Mouse (Mus musculus) heart, postnatal 0 days (tissue): ENCODE data around the gene Atp6v1g3. TPM values are rescaled to one million over a fixed set of nuclear protein-coding genes. Genes with fewer than 3 reads are reported as not detected.

Source experiments
- ATAC-seq: fragments of 200-750 bp; cut with Nextera tagmentation; 2 replicates; pipeline ENCODE4 v1.8.0; 2017; ENCODE audit warnings: low read depth, moderate number of reproducible peaks, moderate library complexity; ENCODE audit not compliant: insufficient read depth
- DNase-seq: peaks from one replicate; pipeline ENCODE4 v3.0.0-alpha.2; 2016; ENCODE audit warnings: low spot score
- H3K27ac ChIP-seq: fragments of 300-500 bp; sonication (generic); 2 replicates; pipeline ENCODE4 v1.5.1; 2014; ENCODE audit warnings: low read depth, mild to moderate bottlenecking
- H3K27me3 ChIP-seq: fragments of 300-500 bp; sonication (generic); 2 replicates; pipeline ENCODE4 v1.6.1; 2014; ENCODE audit warnings: low read length, mixed read lengths; ENCODE audit not compliant: control insufficient read depth, insufficient read depth
- H3K36me3 ChIP-seq: fragments of 300-500 bp; sonication (generic); replicated peaks from 2 replicates; pipeline ENCODE4 v1.6.1; 2014; ENCODE audit warnings: low read length, mixed read lengths; ENCODE audit not compliant: control insufficient read depth, insufficient read depth
- H3K4me1 ChIP-seq: fragments of 300-500 bp; sonication (generic); 2 replicates; pipeline ENCODE4 v1.6.1; 2014; ENCODE audit warnings: antibody characterized with exemption; ENCODE audit not compliant: control insufficient read depth, insufficient read depth
- H3K4me2 ChIP-seq: fragments of 300-500 bp; sonication (generic); 2 replicates; pipeline ENCODE4 v1.6.1; 2014; ENCODE audit warnings: low read depth, mild to moderate bottlenecking, low read length, moderate library complexity
- H3K4me3 ChIP-seq: fragments of 300-500 bp; sonication (generic); 2 replicates; pipeline ENCODE4 v1.5.1; 2014; ENCODE audit warnings: low read depth, low read length
- H3K9ac ChIP-seq: fragments of 300-500 bp; sonication (generic); replicated peaks from 2 replicates; pipeline ENCODE4 v1.6.1; 2014; ENCODE audit warnings: low read depth, low read length, mixed read lengths
- H3K9me3 ChIP-seq: fragments of 300-500 bp; sonication (generic); replicated peaks from 2 replicates; pipeline ENCODE4 v1.6.1; 2016; ENCODE audit warnings: low read length; ENCODE audit not compliant: control insufficient read depth
- CTCF ChIP-seq: IDR thresholded peaks from 2 replicates; pipeline ENCODE4 v1.5.1; 2016; ENCODE audit warnings: antibody characterized with exemption, control low read depth, low read depth
- EP300 ChIP-seq: IDR thresholded peaks from 2 replicates; pipeline ENCODE4 v1.6.1; 2016; ENCODE audit warnings: antibody characterized with exemption, low read depth
- WGBS: fragments of 180-500 bp; shearing (Covaris S2); extraction: QIAGEN DNeasy Blood & Tissue Kit; methylation state at CpG from one replicate; pipeline ENCODE4 v1.1.7; 2014; 5-methylcytosine and 5-hydroxymethylcytosine counted together
- polyA plus RNA-seq: library from polyadenylated mRNA; unstranded; fragments of >200 nt; fragmentation: Nextera tagmentation; extraction: Ambion mirVana; gene quantifications from 2 replicates; pipeline ENCODE4 v1.2.1, GENCODE M21; 2015
- total RNA-seq: library from RNA; depleted of rRNA; stranded (reverse); fragments of >200 nt; gene quantifications from 2 replicates; pipeline ENCODE4 v1.2.3, GENCODE M21; 2014; ENCODE audit warnings: low replicate concordance

The Atp6v1g3 gene
- total and polyA plus RNA-seq, 2 experiments from 2014 or later, result not detected

DNA sequence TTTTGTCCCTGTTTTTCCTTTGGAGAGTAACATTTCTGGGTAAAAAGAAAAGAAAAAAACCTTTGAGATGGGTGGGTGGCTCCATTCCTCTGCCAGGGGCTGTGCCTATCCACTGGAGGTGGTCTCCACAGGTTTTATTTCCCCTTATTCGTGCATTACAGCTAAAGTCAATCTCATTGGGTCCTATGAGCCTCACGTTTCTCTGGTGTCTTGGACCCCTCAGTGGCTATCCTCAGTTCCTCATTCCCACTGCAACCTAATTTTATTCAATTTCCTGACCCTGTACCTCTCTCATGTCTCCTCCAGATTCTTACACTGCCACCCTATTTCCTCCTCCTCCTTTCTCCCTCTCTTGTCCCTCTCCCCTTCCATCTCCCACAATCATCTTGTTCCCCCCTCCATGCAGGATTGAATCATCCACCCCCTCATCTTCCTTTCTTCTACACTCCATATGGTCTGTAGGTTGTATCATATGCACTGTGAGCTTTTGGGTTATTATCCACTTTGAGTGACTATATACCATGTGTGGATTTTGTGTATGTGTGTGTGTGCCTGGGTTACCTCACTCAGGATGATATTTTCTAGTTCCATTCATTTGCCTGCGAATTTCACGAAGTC is 17.3 kb upstream of the Atp6v1g3 start:
- Histone ChIP-seq H3K36me3 (no peaks in the 10 kb centered on the region), H3K4me3 (no peak overlapping the region), H3K27ac (no peak overlapping the region), H3K9ac (no peak overlapping the region), H3K9me3 (no peaks in the 10 kb centered on the region), H3K4me2 (no peak overlapping the region), H3K27me3 (no peaks in the 10 kb centered on the region), H3K4me1 (no peaks in the 10 kb centered on the region)
- ATAC-seq (no peak), DNase-seq (no peak)
- TF ChIP-seq CTCF (no peak), EP300 (no peak)
- WGBS, result 65% methylated on average over 4 of the region's 4 CpGs

DNA sequence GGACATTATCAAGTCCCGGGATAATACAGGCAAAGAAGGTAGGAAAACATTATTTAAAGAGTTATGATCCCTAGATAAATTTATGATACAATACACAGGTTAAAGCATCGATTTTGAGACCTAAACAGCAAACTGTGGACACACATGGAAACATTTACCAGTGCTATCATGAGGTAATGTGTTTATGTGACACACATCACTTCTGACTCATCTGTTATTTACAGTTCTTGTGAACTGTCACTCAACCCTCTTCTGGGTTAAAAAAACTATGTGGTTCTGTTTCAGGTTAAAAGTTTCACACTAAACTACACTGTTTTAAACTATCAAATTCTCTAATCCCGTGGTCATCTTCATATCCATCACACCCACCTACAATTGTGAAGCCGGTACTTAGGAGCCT is 14.8 kb upstream of the Atp6v1g3 start:
- ATAC-seq (no peak), DNase-seq (no peak)
- Histone ChIP-seq H3K9me3 (no peaks in the 10 kb centered on the region), H3K27ac (no peak overlapping the region), H3K4me2 (no peak overlapping the region), H3K9ac (no peak overlapping the region), H3K4me1 (no peaks in the 10 kb centered on the region), H3K4me3 (no peak overlapping the region), H3K27me3 (no peaks in the 10 kb centered on the region), H3K36me3 (no peaks in the 10 kb centered on the region)
- TF ChIP-seq CTCF, result no peak
- TF ChIP-seq EP300, result no peak
- 66% methylated on average over 4 of the region's 4 CpGs for WGBS

DNA sequence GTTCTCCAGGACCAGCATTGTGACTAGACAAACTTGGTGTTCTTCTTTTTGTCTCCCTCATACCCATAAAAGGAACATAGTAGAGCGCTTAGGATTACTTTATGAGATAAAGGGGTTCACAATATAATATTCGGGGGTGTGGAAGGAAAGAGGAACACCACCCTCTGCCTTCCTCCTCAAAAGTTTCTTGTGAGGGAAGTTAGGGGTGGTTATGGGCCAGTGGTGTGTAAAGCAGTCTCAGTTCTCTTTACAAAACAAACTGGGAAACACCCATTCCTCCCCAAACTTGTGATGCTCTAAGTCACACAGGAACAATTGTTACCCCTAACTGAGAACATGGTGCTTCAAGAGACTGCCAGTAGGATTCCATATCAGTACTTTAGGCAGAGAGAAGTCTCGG is 12.0 kb upstream of the Atp6v1g3 start:
- H3K36me3 ChIP-seq, result no peaks in the 10 kb centered on the region
- TF ChIP-seq CTCF (no peak), EP300 (no peak)
- H3K27ac ChIP-seq, result no peak overlapping the region
- no peak overlapping the region for H3K4me3 ChIP-seq
- 75% methylated on average over 3 of the region's 3 CpGs for whole genome bisulfite sequencing
- H3K4me1 ChIP-seq, result no peaks in the 10 kb centered on the region
- no peaks in the 10 kb centered on the region for H3K9me3 ChIP-seq
- no peak for DNase-seq
- H3K27me3 ChIP-seq, result no peaks in the 10 kb centered on the region
- no peak for ATAC-seq
- no peak overlapping the region for H3K4me2 ChIP-seq
- no peak overlapping the region for H3K9ac ChIP-seq

DNA sequence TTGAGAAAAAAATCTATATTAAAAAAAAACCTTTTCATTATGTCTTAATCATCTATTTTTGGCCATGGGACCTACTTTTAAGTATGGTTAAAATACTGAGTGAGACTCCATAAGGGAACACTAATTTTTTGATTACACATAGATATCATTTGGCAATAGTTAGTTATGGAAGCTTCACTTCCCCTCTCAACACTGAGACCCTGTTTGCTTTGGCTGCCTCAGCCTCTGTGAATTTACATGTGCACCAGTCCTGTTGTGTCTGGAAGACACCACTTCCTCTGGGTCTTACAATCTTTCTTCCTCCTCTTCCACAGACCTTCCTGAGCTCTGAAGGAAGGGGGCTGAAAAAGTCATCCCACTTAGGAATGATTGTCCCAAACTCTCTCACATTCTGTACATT is 11.1 kb upstream of the Atp6v1g3 start:
- H3K9me3 ChIP-seq, result no peaks in the 10 kb centered on the region
- no peaks in the 10 kb centered on the region for H3K27me3 ChIP-seq
- H3K36me3 ChIP-seq, result no peaks in the 10 kb centered on the region
- ATAC-seq (no peak), DNase-seq (no peak)
- H3K27ac ChIP-seq, result no peak overlapping the region
- no peak overlapping the region for H3K4me2 ChIP-seq
- H3K4me3 ChIP-seq, result no peak overlapping the region
- no peaks in the 10 kb centered on the region for H3K4me1 ChIP-seq
- no peak overlapping the region for H3K9ac ChIP-seq
- TF ChIP-seq EP300, result no peak
- no peak for TF ChIP-seq CTCF

DNA sequence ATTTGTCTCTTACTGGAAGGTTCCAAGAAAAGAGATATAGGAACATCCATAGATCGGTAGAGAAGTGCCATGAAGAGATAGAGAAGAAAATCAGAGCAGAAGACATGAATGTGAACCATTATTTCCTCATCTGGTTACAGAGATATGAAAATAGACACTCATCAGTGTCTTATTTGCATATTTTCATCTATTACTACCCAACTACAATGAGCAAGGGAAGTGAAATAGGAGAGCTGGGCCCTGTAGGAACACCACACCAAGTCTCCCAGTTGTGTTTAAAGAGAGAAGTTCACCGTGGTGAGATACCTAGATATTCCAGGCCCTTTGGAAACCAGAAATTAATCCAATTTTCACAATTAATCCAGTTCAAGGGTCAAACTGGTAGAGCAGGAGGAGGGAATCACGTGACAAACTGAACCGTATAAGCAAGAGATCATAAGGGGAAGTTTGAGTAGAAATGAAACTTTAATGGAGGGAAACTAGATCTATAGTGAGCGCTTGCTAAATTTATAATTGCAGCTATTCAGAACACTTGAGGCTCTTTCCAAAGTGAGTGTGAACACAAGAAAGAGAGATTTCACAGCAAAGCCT is 6.0 kb upstream of the Atp6v1g3 start:
- TF ChIP-seq CTCF, result no peak
- no peak for TF ChIP-seq EP300
- Histone ChIP-seq H3K36me3 (no peaks in the 10 kb centered on the region), H3K9ac (no peak overlapping the region), H3K4me2 (no peak overlapping the region), H3K4me1 (no peaks in the 10 kb centered on the region), H3K27ac (no peak overlapping the region), H3K27me3 (no peaks in the 10 kb centered on the region), H3K9me3 (no peaks in the 10 kb centered on the region), H3K4me3 (no peak overlapping the region)
- ATAC-seq, result no peak
- DNase-seq, result no peak
- WGBS, result 74% methylated on average over 5 of the region's 5 CpGs

DNA sequence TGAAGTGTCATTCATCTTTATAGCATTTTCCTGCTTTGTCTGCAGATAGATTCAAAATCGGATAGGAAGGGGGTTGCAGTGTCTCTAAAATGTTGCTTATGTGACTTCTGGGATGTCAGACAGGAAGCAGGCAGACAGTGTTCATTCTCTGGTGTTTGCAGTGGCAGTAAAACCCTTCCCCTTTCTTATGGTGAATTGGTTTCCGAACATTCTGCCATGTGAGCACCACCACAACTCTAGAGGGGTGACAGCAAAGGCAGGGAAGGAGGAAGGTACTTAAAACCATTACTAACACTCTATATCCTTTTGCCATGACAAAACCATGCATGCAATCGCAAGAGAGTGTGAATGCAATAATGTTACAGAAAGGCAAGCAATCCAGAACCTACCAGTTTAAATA is 1.4 kb downstream of the Atp6v1g3 start:
- Histone ChIP-seq H3K4me2 (no peak overlapping the region), H3K27ac (no peak overlapping the region), H3K4me1 (no peaks in the 10 kb centered on the region), H3K9ac (no peak overlapping the region), H3K9me3 (no peaks in the 10 kb centered on the region), H3K27me3 (no peaks in the 10 kb centered on the region), H3K4me3 (no peak overlapping the region), H3K36me3 (no peaks in the 10 kb centered on the region)
- DNase-seq, result no peak
- 66% methylated on average over 3 of the region's 3 CpGs for WGBS
- TF ChIP-seq CTCF (no peak), EP300 (no peak)
- ATAC-seq, result no peak
